Mouse (Mus musculus): ENCODE measurements around the gene Peg12.

The Peg12 gene

GRCm38 (mm10) chr7:62463878-62464755 lies at the start of gene Peg12:
TSS of gene Peg12 (minus strand) at chr7:62464510.
- DNase-seq (ENCODE audit: extremely low spot score, low spot score): peak; percentile 63

GRCm38 (mm10) chr7:62486139-62486538 lies 21.8 kb upstream of the Peg12 start:
- DNase-seq (ENCODE audit: extremely low spot score, low spot score): no peak

GRCm38 (mm10) chr7:62463007-62463877 lies 1.1 kb downstream of the Peg12 start:
- peak; percentile 49 for DNase-seq (ENCODE audit: extremely low spot score, low spot score)

GRCm38 (mm10) chr7:62462229-62463006 lies 1.9 kb downstream of the Peg12 start:
- DNase-seq (ENCODE audit: extremely low spot score, low spot score): peak; percentile 55

GRCm38 (mm10) chr7:62452353-62452752 lies 12.0 kb downstream of the Peg12 start:
- no peak for DNase-seq (ENCODE audit: extremely low spot score, low spot score)

- no peak for DNase-seq (ENCODE audit: extremely low spot score, low spot score)
These were observed 18.7 kb downstream of the Peg12 start for GRCm38 (mm10) chr7:62445431-62446165.

GRCm38 (mm10) chr7:62436394-62436793 lies 27.9 kb downstream of the Peg12 start:
- DNase-seq (ENCODE audit: extremely low spot score, low spot score): no peak

GRCm38 (mm10) chr7:62433243-62433642 lies 31.1 kb downstream of the Peg12 start:
- no peak for DNase-seq (ENCODE audit: extremely low spot score, low spot score)

- DNase-seq (ENCODE audit: extremely low spot score, low spot score): no peak
These were observed 36.0 kb downstream of the Peg12 start for GRCm38 (mm10) chr7:62428337-62428736.

GRCm38 (mm10) chr7:62423210-62423609 lies 41.1 kb downstream of the Peg12 start:
- DNase-seq (ENCODE audit: extremely low spot score, low spot score): peak; percentile 34

- peak; percentile 21 for DNase-seq (ENCODE audit: extremely low spot score, low spot score)
These were observed 43.7 kb downstream of the Peg12 start for GRCm38 (mm10) chr7:62420566-62420965.

- DNase-seq (ENCODE audit: extremely low spot score, low spot score): peak; percentile 80
These were observed 44.6 kb downstream of the Peg12 start, which contains the start of gene Mkrn3 for GRCm38 (mm10) chr7:62419493-62420360. TSS of gene Mkrn3 (minus strand) at chr7:62420139.

GRCm38 (mm10) chr7:62419105-62419492 lies 45.2 kb downstream of the Peg12 start:
- no peak for DNase-seq (ENCODE audit: extremely low spot score, low spot score)

- DNase-seq (ENCODE audit: extremely low spot score, low spot score): no peak
These were observed 46.0 kb downstream of the Peg12 start for GRCm38 (mm10) chr7:62418346-62418745.

- DNase-seq (ENCODE audit: extremely low spot score, low spot score): no peak
These were observed 48.1 kb downstream of the Peg12 start for GRCm38 (mm10) chr7:62416173-62416572.

GRCm38 (mm10) chr7:62415222-62415621 lies 49.1 kb downstream of the Peg12 start:
- DNase-seq (ENCODE audit: extremely low spot score, low spot score): no peak

Measured in neural tube, embryonic 10.5 days (tissue).